Mouse (Mus musculus) brain, embryonic 14.5 days (tissue): Measurements from ENCODE around the gene Nsd2.

Experiments used
- CTCF ChIP-seq: fragments of 200-500 bp; IDR thresholded peaks from 2 replicates; pipeline ENCODE4 v1.5.1; 2012; ENCODE audit warnings: inconsistent platforms, mild to moderate bottlenecking, moderate library complexity, borderline replicate concordance; ENCODE audit not compliant: insufficient read depth, insufficient read length; ENCODE audit errors: extremely low read depth
- POLR2A ChIP-seq: fragments of 200-500 bp; IDR thresholded peaks from 2 replicates; pipeline ENCODE4 v1.6.1; 2012; ENCODE audit warnings: mild to moderate bottlenecking, inconsistent platforms, borderline replicate concordance; ENCODE audit not compliant: poor library complexity, insufficient read depth, insufficient read length, severe bottlenecking; ENCODE audit errors: extremely low read depth

DNA sequence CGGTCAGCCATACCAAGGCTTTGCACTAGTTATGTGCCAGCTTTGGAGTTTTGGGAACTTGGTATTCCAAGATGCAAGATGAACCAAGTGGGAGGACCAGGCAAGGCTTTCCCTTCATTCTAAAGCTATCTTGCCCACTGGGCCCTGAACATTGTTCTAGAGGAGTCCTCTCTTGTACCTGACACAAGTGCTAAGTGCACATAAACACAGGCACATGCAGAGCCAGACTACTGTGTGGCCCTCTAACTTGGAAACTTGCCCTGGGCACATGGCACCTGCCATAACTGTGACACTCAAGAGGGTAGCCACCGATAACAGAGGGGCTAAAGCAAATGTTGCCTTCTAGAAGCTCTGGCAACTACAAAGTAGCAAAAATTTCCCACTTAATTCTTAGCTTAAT is 82.2 kb downstream of the Nsd2 start:
- TF ChIP-seq POLR2A (no peak), CTCF (no peak)
